Mouse (Mus musculus): Measurements from ENCODE around the gene Prox1. TPM values are rescaled to one million over a fixed set of nuclear protein-coding genes. Genes with fewer than 3 reads are reported as not detected.
A peak's percentile ranks its signal among the peaks of the same experiment; 100 is the strongest.

Prox1 gene
- total and polyA plus RNA-seq, 2 experiments: 20.1 to 23.0 TPM

DNA sequence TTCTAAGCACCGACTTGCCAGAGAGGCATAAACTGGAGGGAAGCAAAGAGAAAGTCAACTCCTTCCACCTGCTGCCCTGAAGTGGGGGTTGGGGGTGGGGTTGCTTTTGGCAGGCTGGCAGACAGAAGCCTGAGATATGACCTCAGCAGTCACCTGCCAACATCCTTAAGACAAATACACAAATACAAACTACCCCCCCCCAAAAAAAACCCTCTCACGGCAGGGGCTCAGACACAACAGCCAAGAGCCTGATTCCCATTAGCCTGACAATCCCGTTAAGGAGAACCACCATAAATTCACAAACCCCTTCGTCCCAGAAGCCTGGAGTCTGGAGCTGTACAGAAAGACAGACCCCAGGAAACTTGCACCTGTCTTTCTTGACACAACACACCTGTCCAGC is 2.4 kb downstream of the Prox1 start:
- peaks cover 17% of the 10 kb centered on the region for H3K4me1 ChIP-seq (ENCODE audit: control insufficient read depth, insufficient read depth, low read length)
- peak; percentile 68 for DNase-seq (ENCODE audit: extremely low read depth, low read depth, low spot score)
- peak overlapping the region; percentile 94 for H3K9ac ChIP-seq (ENCODE audit: low read depth, low read length)
- peak overlapping the region; percentile 88 for H3K27ac ChIP-seq (replicated peaks; ENCODE audit: insufficient read depth, low read depth, low read length)
- H3K27me3 ChIP-seq (ENCODE audit: control insufficient read depth, insufficient read depth, low read length): no peaks in the 10 kb centered on the region
- peak overlapping the region; percentile 86 for H3K4me3 ChIP-seq (ENCODE audit: insufficient read depth, low read depth, low read length)
- TF ChIP-seq CTCF (IDR thresholded peaks at IDR 0.05; ENCODE audit: low read depth, low read length): no peak
- TF ChIP-seq POLR2A (IDR thresholded peaks at IDR 0.05; ENCODE audit: extremely low read depth, insufficient read depth, low read length): no peak
- H3K36me3 ChIP-seq (ENCODE audit: control insufficient read depth, insufficient read depth, low read length): peaks cover 6% of the 10 kb centered on the region; the same call in 1 of the 2 replicates
- H3K79me2 ChIP-seq (ENCODE audit: control insufficient read depth, insufficient read depth, low read length): peaks cover 27% of the 10 kb centered on the region
- 5% methylated on average over 4 of the region's 4 CpGs for WGBS

DNA sequence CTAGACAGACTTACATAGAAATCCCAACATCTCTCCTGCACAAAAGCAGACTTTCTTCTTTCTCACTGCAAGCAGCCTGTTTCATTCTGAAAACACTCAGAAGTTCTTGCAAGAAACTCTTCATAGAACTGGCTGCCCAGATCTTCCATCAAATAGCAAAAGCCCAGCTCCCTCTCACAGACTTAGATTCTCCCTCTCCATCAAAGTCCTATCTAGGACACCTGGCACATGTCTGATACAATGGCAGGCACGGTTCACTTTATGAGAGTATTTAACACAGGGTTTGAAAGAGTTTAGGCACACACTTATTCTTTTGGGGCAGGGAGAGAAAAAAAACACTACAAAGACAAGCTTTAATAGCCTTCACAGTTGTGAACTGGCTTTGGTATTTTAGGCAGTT is 2.9 kb downstream of the Prox1 start:
- peak overlapping the region; percentile 86; the same call in 1 of the 2 replicates for H3K4me3 ChIP-seq (ENCODE audit: insufficient read depth, low read depth, low read length)

DNA sequence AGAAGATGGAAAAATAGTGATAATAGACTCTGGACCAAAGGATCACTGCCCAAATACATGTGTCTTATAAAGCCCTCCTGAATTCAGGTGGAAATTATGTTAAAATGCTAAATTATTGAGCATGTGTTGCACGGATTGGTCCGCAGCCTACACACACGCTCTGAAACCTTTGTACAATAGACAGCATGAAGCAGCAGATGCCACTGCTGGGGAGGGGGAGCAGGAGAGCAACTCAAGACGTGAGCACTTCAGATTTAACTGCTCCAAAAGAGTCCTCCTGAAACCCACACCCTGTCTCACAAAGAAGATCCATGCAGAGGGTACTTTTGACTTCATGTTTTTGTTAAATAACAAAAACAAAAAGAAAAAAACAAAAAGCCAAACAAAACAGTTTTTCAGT is 5.0 kb downstream of the Prox1 start:
- H3K27me3 ChIP-seq (ENCODE audit: control insufficient read depth, insufficient read depth, low read length): no peaks in the 10 kb centered on the region
- TF ChIP-seq POLR2A (IDR thresholded peaks at IDR 0.05; ENCODE audit: extremely low read depth, insufficient read depth, low read length): no peak
- TF ChIP-seq CTCF (IDR thresholded peaks at IDR 0.05; ENCODE audit: low read depth, low read length): no peak
- peaks cover 34% of the 10 kb centered on the region for H3K79me2 ChIP-seq (ENCODE audit: control insufficient read depth, insufficient read depth, low read length)
- 51% methylated on average over 4 of the region's 4 CpGs for WGBS
- peaks cover 19% of the 10 kb centered on the region for H3K4me1 ChIP-seq (ENCODE audit: control insufficient read depth, insufficient read depth, low read length)
- peaks cover 30% of the 10 kb centered on the region for H3K36me3 ChIP-seq (ENCODE audit: control insufficient read depth, insufficient read depth, low read length)
- DNase-seq (ENCODE audit: extremely low read depth, low read depth, low spot score): no peak
- H3K27ac ChIP-seq (replicated peaks; ENCODE audit: insufficient read depth, low read depth, low read length): no peak overlapping the region
- no peak overlapping the region for H3K4me3 ChIP-seq (ENCODE audit: insufficient read depth, low read depth, low read length)
- H3K9ac ChIP-seq (ENCODE audit: low read depth, low read length): no peak overlapping the region

More for the DNA sequence above, 2.9 kb downstream of the Prox1 start:
- Histone ChIP-seq H3K79me2 (ENCODE audit: control insufficient read depth, insufficient read depth, low read length) (peaks cover 27% of the 10 kb centered on the region), H3K4me1 (ENCODE audit: control insufficient read depth, insufficient read depth, low read length) (peaks cover 19% of the 10 kb centered on the region), H3K36me3 (ENCODE audit: control insufficient read depth, insufficient read depth, low read length) (peaks cover 11% of the 10 kb centered on the region), H3K9ac (ENCODE audit: low read depth, low read length) (peak overlapping the region; percentile 94), H3K27ac (replicated peaks; ENCODE audit: insufficient read depth, low read depth, low read length) (peak overlapping the region; percentile 88), H3K27me3 (ENCODE audit: control insufficient read depth, insufficient read depth, low read length) (no peaks in the 10 kb centered on the region)
- DNase-seq (ENCODE audit: extremely low read depth, low read depth, low spot score): peak; percentile 59
- WGBS: 14% methylated on average over 1 of the region's 1 CpGs
- TF ChIP-seq CTCF (IDR thresholded peaks at IDR 0.05; ENCODE audit: low read depth, low read length) (no peak), POLR2A (IDR thresholded peaks at IDR 0.05; ENCODE audit: extremely low read depth, insufficient read depth, low read length) (no peak)

DNA sequence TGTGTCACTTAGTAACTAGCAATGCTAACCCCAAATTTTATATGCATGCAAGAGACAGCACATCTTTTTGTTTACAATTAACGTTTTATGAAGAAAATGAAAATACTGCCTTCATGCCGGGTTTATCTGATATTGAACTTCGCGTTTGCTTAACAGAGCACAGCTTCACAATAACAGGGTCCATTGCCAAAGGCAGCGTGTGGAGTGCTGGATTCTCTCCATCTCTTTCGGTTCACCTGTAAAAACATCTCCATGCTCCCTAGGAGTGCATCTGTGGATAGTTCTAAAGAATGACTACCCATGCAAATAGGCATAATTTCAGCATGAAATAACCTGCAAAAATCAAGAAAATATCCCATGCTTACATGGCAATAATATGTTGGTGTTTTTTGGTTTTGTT is 7.0 kb downstream of the Prox1 start:
- no peak overlapping the region for H3K9ac ChIP-seq (ENCODE audit: low read depth, low read length)
- H3K36me3 ChIP-seq (ENCODE audit: control insufficient read depth, insufficient read depth, low read length): peaks cover 49% of the 10 kb centered on the region
- H3K27ac ChIP-seq (replicated peaks; ENCODE audit: insufficient read depth, low read depth, low read length): no peak overlapping the region
- TF ChIP-seq POLR2A (IDR thresholded peaks at IDR 0.05; ENCODE audit: extremely low read depth, insufficient read depth, low read length) (no peak), CTCF (IDR thresholded peaks at IDR 0.05; ENCODE audit: low read depth, low read length) (no peak)
- no peaks in the 10 kb centered on the region for H3K27me3 ChIP-seq (ENCODE audit: control insufficient read depth, insufficient read depth, low read length)
- no peak overlapping the region for H3K4me3 ChIP-seq (ENCODE audit: insufficient read depth, low read depth, low read length)
- peaks cover 23% of the 10 kb centered on the region; the same call in 1 of the 2 replicates for H3K79me2 ChIP-seq (ENCODE audit: control insufficient read depth, insufficient read depth, low read length)
- DNase-seq (ENCODE audit: extremely low read depth, low read depth, low spot score): peak; percentile 74
- peaks cover 19% of the 10 kb centered on the region for H3K4me1 ChIP-seq (ENCODE audit: control insufficient read depth, insufficient read depth, low read length)
- 19% methylated on average over 6 of the region's 6 CpGs for WGBS

DNA sequence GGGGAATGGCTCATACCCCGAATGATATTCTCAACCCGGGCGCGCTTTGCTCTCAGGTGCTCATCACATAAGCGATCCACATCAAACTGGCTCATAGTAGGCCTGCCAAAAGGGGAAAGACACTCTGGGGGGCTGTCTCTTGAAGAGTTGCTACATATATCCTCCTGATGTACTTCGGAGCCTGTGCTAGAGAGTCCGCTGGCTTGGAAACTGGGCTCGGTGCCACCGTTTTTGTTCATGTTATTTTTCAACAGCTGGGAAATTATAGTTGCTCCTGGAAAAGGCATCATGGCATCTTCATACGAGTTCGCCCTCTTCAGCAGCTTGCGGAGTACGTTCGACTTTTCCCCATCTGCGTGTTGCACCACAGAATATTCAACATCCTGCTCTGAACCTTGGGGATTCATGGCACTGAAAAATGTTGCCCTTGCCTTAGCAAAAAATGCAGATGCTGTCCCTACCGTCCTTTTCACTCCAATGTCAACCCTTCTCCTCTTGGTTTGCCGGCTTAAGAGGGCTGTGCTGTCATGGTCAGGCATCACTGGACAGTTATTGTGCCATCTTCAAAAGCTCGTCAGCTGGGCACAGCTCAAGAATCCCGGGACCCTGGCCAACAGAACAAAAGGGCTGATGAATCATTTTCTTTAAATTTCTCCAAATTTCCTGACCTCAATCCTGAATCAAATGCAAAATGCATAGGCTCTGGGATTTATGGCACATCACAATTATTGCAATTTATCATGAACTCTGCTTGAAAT is 8.6 kb downstream of the Prox1 start:
- no peak for DNase-seq (ENCODE audit: extremely low read depth, low read depth, low spot score)
- TF ChIP-seq POLR2A (IDR thresholded peaks at IDR 0.05; ENCODE audit: extremely low read depth, insufficient read depth, low read length): no peak
- TF ChIP-seq CTCF (IDR thresholded peaks at IDR 0.05; ENCODE audit: low read depth, low read length): no peak
- Histone ChIP-seq H3K4me1 (ENCODE audit: control insufficient read depth, insufficient read depth, low read length) (peaks cover 16% of the 10 kb centered on the region), H3K27ac (replicated peaks; ENCODE audit: insufficient read depth, low read depth, low read length) (no peak overlapping the region), H3K36me3 (ENCODE audit: control insufficient read depth, insufficient read depth, low read length) (peaks cover 61% of the 10 kb centered on the region), H3K9ac (ENCODE audit: low read depth, low read length) (no peak overlapping the region), H3K79me2 (ENCODE audit: control insufficient read depth, insufficient read depth, low read length) (peaks cover 15% of the 10 kb centered on the region; the same call in 1 of the 2 replicates), H3K27me3 (ENCODE audit: control insufficient read depth, insufficient read depth, low read length) (no peaks in the 10 kb centered on the region), H3K4me3 (ENCODE audit: insufficient read depth, low read depth, low read length) (no peak overlapping the region)
- WGBS: 78% methylated on average over 19 of the region's 19 CpGs

DNA sequence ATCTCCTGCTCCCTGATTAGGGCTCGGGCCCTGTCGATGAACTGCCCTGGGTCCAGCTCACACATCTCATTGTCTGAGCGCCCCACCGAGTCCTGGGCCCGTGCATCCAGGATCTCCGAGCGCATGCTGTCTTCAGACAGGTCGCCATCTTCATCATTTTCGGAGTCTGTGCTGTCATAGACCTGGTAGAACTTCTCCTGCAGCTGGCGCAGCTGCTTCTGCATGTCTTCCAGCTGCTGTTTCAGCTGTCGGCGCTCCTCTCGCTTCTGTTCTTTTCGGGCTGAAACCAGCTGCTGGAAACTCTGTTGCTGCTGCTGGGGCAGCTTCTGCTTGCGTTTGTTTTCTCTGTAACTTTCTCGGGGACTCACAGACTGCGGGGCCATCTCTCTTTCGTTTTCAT is 9.2 kb downstream of the Prox1 start:
- H3K9ac ChIP-seq (ENCODE audit: low read depth, low read length): no peak overlapping the region
- WGBS: 91% methylated on average over 18 of the region's 18 CpGs

More for the DNA sequence above, 9.2 kb downstream of the Prox1 start:
- no peaks in the 10 kb centered on the region for H3K27me3 ChIP-seq (ENCODE audit: control insufficient read depth, insufficient read depth, low read length)
- H3K79me2 ChIP-seq (ENCODE audit: control insufficient read depth, insufficient read depth, low read length): peaks cover 15% of the 10 kb centered on the region; the same call in 1 of the 2 replicates
- H3K27ac ChIP-seq (replicated peaks; ENCODE audit: insufficient read depth, low read depth, low read length): no peak overlapping the region
- TF ChIP-seq POLR2A (IDR thresholded peaks at IDR 0.05; ENCODE audit: extremely low read depth, insufficient read depth, low read length) (no peak), CTCF (IDR thresholded peaks at IDR 0.05; ENCODE audit: low read depth, low read length) (no peak)
- no peak for DNase-seq (ENCODE audit: extremely low read depth, low read depth, low spot score)
- peaks cover 67% of the 10 kb centered on the region for H3K36me3 ChIP-seq (ENCODE audit: control insufficient read depth, insufficient read depth, low read length)
- H3K4me3 ChIP-seq (ENCODE audit: insufficient read depth, low read depth, low read length): no peak overlapping the region
- H3K4me1 ChIP-seq (ENCODE audit: control insufficient read depth, insufficient read depth, low read length): peaks cover 16% of the 10 kb centered on the region

Data from liver, adult 2 months (tissue).